Mouse (Mus musculus) embryonic facial prominence, embryonic 14.5 days (tissue): Measurements from ENCODE around the gene Spsb1. TPM values are rescaled to one million over a fixed set of nuclear protein-coding genes. Genes with fewer than 3 reads are reported as not detected.

ENCODE experiments used
- ATAC-seq: fragments of 200-750 bp; cut with Nextera tagmentation; 2 replicates; pipeline ENCODE4 v1.8.0; 2017; ENCODE audit warnings: low read depth, moderate number of reproducible peaks, moderate TSS enrichment
- DNase-seq: peaks from one replicate; pipeline ENCODE4 v3.0.0-alpha.2; 2015; ENCODE audit warnings: low spot score
- H3K27ac ChIP-seq: fragments of 300-500 bp; sonication (generic); replicated peaks from 2 replicates; pipeline ENCODE4 v1.5.1; 2014; ENCODE audit warnings: low read depth, mild to moderate bottlenecking, low read length, moderate library complexity
- H3K27me3 ChIP-seq: fragments of 300-500 bp; sonication (generic); replicated peaks from 2 replicates; pipeline ENCODE4 v1.6.1; 2014; ENCODE audit warnings: low read length; ENCODE audit not compliant: control insufficient read depth, insufficient read depth
- H3K36me3 ChIP-seq: fragments of 300-500 bp; sonication (generic); 2 replicates; pipeline ENCODE4 v1.6.1; 2014; ENCODE audit warnings: low read length, mixed read lengths; ENCODE audit not compliant: control insufficient read depth, insufficient read depth
- H3K4me1 ChIP-seq: fragments of 300-500 bp; sonication (generic); 2 replicates; pipeline ENCODE4 v1.6.1; 2014; ENCODE audit warnings: antibody characterized with exemption, low read length; ENCODE audit not compliant: control insufficient read depth, insufficient read depth
- H3K4me2 ChIP-seq: fragments of 300-500 bp; sonication (generic); 2 replicates; pipeline ENCODE4 v1.6.1; 2014; ENCODE audit warnings: low read depth, mild to moderate bottlenecking, low read length, moderate library complexity, mixed read lengths
- H3K4me3 ChIP-seq: fragments of 300-500 bp; sonication (generic); 2 replicates; pipeline ENCODE4 v1.5.1; 2014; ENCODE audit warnings: low read depth, mild to moderate bottlenecking, low read length
- H3K9ac ChIP-seq: fragments of 300-500 bp; sonication (generic); 2 replicates; pipeline ENCODE4 v1.6.1; 2014; ENCODE audit warnings: low read depth, mild to moderate bottlenecking, low read length, moderate library complexity, mixed read lengths
- H3K9me3 ChIP-seq: fragments of 300-500 bp; sonication (generic); 2 replicates; pipeline ENCODE4 v1.6.1; 2016; ENCODE audit warnings: low read length; ENCODE audit not compliant: control insufficient read depth
- WGBS: fragments of 180-500 bp; shearing (Covaris S2); extraction: QIAGEN DNeasy Blood & Tissue Kit; methylation state at CpG from one replicate; pipeline ENCODE4 v1.1.7; 2014; 5-methylcytosine and 5-hydroxymethylcytosine counted together
- polyA plus RNA-seq: library from polyadenylated mRNA; unstranded; fragments of >200 nt; fragmentation: Nextera tagmentation; extraction: Ambion mirVana; gene quantifications from 2 replicates; pipeline ENCODE4 v1.2.1, GENCODE M21; 2014

Gene Spsb1
- polyA plus RNA-seq, 1 experiment from 2014 or later, result 19.6 TPM

DNA sequence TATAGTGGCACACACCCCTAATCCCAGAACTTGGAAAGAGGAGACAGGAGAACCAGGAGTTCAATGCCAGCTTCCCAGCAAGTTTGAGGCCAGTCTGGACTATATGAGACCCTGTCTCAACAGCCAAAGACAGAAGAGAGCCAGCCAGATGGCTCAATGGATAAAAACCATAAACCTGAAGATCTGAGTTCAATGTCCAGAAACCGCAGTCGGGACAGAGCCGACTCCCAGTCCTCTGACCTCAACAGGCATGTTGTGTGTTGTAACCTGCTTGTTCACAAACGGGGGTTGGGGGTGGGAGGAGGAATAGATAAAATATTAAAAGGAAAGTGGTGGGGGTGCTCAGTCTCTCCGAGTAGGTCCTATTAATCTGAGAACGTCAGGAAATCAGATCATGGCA lies 10.4 kb upstream of the Spsb1 start:
- Histone ChIP-seq H3K27me3 (no peaks in the 10 kb centered on the region), H3K4me2 (no peak overlapping the region), H3K9ac (no peak overlapping the region), H3K27ac (peak overlapping the region; percentile 34; the same call in 1 of the 2 replicates), H3K4me3 (no peak overlapping the region), H3K4me1 (peaks cover 17% of the 10 kb centered on the region), H3K36me3 (no peaks in the 10 kb centered on the region), H3K9me3 (no peaks in the 10 kb centered on the region)
- DNase-seq, result no peak
- ATAC-seq, result no peak
- 55% methylated on average over 6 of the region's 6 CpGs for WGBS

DNA sequence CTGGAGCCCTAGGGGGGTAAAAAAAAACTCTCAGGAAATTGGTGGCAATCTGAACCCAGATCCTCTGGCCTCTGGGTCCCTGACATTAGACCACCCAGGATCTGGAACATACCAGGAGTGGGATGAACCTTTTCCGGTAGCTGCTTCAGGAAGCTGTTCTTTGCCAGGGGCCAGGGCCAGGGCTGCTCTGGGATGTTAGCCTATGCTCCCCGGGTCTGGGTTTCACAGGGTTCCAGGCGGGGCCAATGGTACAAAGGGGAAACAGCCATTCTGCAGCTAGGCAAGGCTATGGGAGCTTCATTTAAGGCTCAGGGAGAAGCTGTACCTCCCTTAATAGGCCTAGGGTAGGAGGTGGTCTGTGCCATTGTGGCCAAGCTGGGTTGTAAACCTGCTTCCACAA lies 9.9 kb upstream of the Spsb1 start:
- peak overlapping the region; percentile 34; the same call in 1 of the 2 replicates for H3K27ac ChIP-seq
- peaks cover 17% of the 10 kb centered on the region for H3K4me1 ChIP-seq
- ATAC-seq (no peak), DNase-seq (no peak)
- no peaks in the 10 kb centered on the region for H3K36me3 ChIP-seq
- H3K4me3 ChIP-seq, result no peak overlapping the region
- H3K9ac ChIP-seq, result no peak overlapping the region
- no peaks in the 10 kb centered on the region for H3K9me3 ChIP-seq
- no peaks in the 10 kb centered on the region for H3K27me3 ChIP-seq
- no peak overlapping the region for H3K4me2 ChIP-seq
- WGBS, result 44% methylated on average over 3 of the region's 3 CpGs

DNA sequence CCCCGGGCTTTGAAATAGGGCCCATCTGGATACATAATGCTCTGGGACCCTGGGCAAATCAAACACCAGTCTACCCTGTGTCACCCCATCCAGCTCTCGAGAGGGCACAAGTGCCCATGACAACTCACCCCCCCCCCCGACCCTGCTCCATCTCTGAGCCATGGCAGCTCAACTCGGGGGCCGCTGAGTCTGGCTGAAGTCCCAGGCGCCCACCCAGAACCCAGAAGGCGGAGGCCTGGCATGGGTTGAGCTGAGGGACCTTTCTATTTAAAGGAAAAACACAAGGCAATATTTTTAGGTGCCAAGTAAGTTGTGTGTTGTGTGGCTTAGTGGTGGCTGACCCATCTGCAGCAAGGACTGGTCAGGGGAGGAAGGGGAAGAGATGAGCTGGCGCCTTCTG lies 9.4 kb upstream of the Spsb1 start:
- Histone ChIP-seq H3K27me3 (no peaks in the 10 kb centered on the region), H3K4me3 (no peak overlapping the region), H3K9ac (no peak overlapping the region), H3K4me2 (no peak overlapping the region), H3K36me3 (no peaks in the 10 kb centered on the region), H3K4me1 (peaks cover 17% of the 10 kb centered on the region), H3K27ac (no peak overlapping the region), H3K9me3 (no peaks in the 10 kb centered on the region)
- no peak for DNase-seq
- no peak for ATAC-seq
- 65% methylated on average over 8 of the region's 8 CpGs for WGBS

DNA sequence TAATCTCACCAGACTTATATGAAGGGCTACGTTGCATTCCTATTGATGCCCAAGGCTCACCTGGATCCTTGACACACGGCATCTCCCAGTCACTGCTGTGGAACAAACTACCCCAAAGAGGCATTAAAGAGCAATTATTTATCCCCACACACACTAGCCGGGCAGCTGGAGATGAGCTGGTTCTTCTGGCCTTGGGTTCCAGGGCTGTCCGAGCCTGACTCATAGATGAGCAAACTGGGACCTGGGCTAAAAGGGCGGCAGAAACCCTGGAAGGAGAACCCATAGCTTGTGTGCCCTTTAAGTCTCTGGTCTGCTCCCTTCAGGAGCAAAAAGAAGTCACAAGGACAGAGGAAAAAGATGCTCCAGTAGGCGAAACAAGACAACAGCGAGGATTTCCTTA lies 5.5 kb upstream of the Spsb1 start:
- no peak for DNase-seq

DNA sequence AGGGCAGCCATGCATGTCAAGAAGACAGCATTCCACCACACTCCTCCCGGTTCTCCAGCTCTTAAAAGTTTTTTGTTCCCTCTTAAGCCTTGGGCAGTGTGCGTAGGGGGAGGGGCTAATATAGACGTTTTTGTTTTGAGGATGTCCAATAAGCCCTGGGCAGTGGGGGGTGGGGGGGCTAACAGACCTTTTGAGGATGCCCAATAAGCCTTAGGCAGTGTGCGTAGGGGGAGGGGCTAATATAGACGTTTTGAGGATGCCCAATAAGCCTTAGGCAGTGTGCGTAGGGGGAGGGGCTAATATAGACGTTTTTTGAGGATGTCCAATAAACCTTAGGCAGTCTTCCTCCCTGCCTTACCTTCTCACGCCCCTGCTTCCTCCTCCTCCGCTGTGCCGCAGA lies 5.0 kb upstream of the Spsb1 start:
- Histone ChIP-seq H3K36me3 (no peaks in the 10 kb centered on the region), H3K27ac (no peak overlapping the region), H3K4me3 (no peak overlapping the region), H3K27me3 (peaks cover 14% of the 10 kb centered on the region), H3K9me3 (no peaks in the 10 kb centered on the region), H3K9ac (no peak overlapping the region), H3K4me1 (peaks cover 9% of the 10 kb centered on the region), H3K4me2 (no peak overlapping the region)
- no peak for ATAC-seq
- WGBS, result 55% methylated on average over 10 of the region's 10 CpGs
- DNase-seq, result no peak

More for the DNA sequence above, 5.5 kb upstream of the Spsb1 start:
- no peaks in the 10 kb centered on the region for H3K36me3 ChIP-seq
- H3K4me1 ChIP-seq, result peaks cover 15% of the 10 kb centered on the region
- no peak overlapping the region for H3K9ac ChIP-seq
- no peak for ATAC-seq
- no peaks in the 10 kb centered on the region for H3K9me3 ChIP-seq
- peaks cover 14% of the 10 kb centered on the region for H3K27me3 ChIP-seq
- 88% methylated on average over 7 of the region's 7 CpGs for WGBS
- H3K4me2 ChIP-seq, result no peak overlapping the region
- no peak overlapping the region for H3K27ac ChIP-seq
- H3K4me3 ChIP-seq, result no peak overlapping the region

DNA sequence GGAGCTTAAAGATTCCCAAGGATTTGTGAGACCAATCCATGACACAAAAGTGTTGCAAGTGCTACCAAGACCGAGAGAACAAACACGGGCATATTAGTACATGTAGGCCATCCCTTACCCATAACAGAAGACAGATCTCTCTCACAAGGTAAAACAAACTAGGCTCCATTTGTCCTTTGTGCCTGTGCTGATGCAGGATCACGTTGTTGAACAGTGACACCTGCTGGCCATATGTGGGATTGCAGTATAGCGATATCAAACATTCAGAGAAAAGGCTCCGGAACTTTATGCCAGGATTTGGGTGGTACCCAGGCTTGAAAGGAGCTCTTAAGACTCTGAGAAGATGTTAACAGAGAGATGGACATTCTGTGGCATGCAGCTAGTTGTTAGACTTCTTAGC lies 3.7 kb upstream of the Spsb1 start:
- H3K4me2 ChIP-seq, result no peak overlapping the region
- no peak overlapping the region for H3K9ac ChIP-seq
- no peaks in the 10 kb centered on the region for H3K9me3 ChIP-seq
- DNase-seq, result peak; percentile 85
- no peak overlapping the region for H3K4me3 ChIP-seq
- 4% methylated on average over 5 of the region's 5 CpGs for WGBS
- ATAC-seq, result no peak
- H3K27me3 ChIP-seq, result peaks cover 14% of the 10 kb centered on the region
- H3K27ac ChIP-seq, result no peak overlapping the region
- peaks cover 6% of the 10 kb centered on the region; the same call in 1 of the 2 replicates for H3K4me1 ChIP-seq
- no peaks in the 10 kb centered on the region for H3K36me3 ChIP-seq

DNA sequence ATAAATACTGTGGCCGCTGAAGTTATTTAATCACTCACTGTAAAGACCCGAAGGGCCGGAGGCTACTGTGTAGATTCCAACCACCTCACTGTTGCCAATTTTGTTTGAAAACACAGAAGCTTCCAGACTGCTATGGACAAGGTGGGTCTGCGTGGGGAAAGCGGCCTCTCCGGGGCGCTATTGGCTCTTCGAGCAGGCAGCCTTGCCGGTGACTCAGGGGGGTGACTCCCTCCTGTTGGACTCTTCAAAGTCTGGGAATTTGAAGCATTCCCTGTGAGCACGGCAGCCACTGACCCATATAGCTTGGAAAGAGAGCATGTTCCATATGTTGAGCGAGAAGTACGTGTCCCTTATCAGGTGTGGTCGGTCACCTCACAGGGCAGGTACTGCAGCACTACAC lies 1.2 kb upstream of the Spsb1 start:
- WGBS, result 39% methylated on average over 13 of the region's 13 CpGs
- Histone ChIP-seq H3K4me2 (no peak overlapping the region), H3K9ac (no peak overlapping the region), H3K9me3 (no peaks in the 10 kb centered on the region), H3K4me3 (no peak overlapping the region), H3K36me3 (no peaks in the 10 kb centered on the region), H3K27ac (no peak overlapping the region), H3K27me3 (peaks cover 14% of the 10 kb centered on the region), H3K4me1 (peaks cover 12% of the 10 kb centered on the region; the same call in 1 of the 2 replicates)
- ATAC-seq (no peak), DNase-seq (no peak)

DNA sequence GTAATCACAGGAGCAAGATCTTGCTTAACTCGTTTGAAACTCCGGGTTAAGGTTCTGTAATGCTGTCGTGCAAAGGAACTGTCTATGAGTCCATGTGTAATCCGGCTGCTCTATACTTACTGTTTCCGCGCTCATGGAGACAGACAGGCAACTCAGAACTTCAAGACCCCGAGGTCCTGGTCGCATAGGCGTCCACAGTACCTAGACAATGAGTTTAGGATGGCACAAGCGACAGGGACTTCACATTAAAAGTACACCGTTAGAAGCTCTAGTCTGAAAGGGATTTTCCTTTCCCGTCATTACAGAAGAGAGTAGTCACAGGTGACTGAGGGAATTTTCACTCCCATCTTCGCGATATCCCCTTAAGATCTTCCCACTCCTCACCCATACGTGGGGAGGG lies 788 bp upstream of the Spsb1 start:
- no peak for DNase-seq
- peaks cover 12% of the 10 kb centered on the region; the same call in 1 of the 2 replicates for H3K4me1 ChIP-seq
- H3K4me3 ChIP-seq, result peak overlapping the region; percentile 73
- no peak for ATAC-seq
- H3K4me2 ChIP-seq, result peak overlapping the region; percentile 90
- no peaks in the 10 kb centered on the region for H3K9me3 ChIP-seq
- H3K27me3 ChIP-seq, result peaks cover 14% of the 10 kb centered on the region
- WGBS, result 15% methylated on average over 15 of the region's 15 CpGs
- 0 out of 2 replicates have a peak overlapping the region, but pooled peaks have one; percentile 1 for H3K27ac ChIP-seq
- no peaks in the 10 kb centered on the region for H3K36me3 ChIP-seq
- H3K9ac ChIP-seq, result peak overlapping the region; percentile 48; the same call in 1 of the 2 replicates
